Mouse (Mus musculus): ENCODE measurements around the gene Fbxl16. TPM values are rescaled to one million over a fixed set of nuclear protein-coding genes. Genes with fewer than 3 reads are reported as not detected.
A peak's percentile ranks its signal among the peaks of the same experiment; 100 is the strongest.

Fbxl16 gene
- polyA plus RNA-seq, 1 experiment from 2014 or later, result 31.7 TPM

DNA sequence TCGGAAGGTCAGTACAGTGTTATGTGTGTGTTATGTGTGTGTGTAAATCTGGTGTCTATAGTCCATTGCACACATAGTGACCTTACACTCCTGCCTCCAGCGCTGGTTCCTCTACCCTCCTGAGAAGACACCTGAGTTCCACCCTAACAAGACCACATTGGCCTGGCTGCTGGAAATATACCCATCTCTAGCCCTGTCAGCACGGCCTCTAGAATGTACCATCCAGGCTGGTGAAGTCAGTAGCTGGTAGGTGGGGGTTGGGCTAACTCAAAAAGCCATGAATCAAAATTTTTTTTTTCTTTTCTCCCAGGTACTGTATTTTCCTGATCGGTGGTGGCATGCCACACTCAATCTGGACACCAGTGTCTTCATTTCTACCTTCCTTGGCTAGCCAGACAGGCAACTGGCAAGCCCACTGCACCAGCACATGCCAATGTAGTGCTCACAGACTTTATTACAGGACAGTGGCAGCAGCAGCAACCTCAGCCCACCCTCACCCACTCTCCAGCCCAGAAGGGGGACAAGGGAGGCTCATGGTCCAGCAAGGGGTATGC lies 21.4 kb downstream of the Fbxl16 start:
- 81% methylated on average over 4 of the region's 4 CpGs for WGBS
- DNase-seq (ENCODE audit: low spot score) (no peak), ATAC-seq (ENCODE audit: low FRiP score) (no peak)
- no peak overlapping the region for H3K9ac ChIP-seq
- peak overlapping the region; percentile 95 for H3K4me2 ChIP-seq (replicated peaks)
- no peaks in the 10 kb centered on the region for H3K27me3 ChIP-seq (ENCODE audit: control insufficient read depth, insufficient read depth, low read length)
- no peak overlapping the region for H3K27ac ChIP-seq
- H3K4me3 ChIP-seq (replicated peaks; ENCODE audit: low read length), result peak overlapping the region; percentile 62; the same call in 1 of the 2 replicates
- peaks cover 65% of the 10 kb centered on the region for H3K4me1 ChIP-seq (replicated peaks; ENCODE audit: control insufficient read depth, insufficient read depth, low read length)
- H3K9me3 ChIP-seq (ENCODE audit: control insufficient read depth, low read length), result no peaks in the 10 kb centered on the region
- H3K36me3 ChIP-seq (replicated peaks; ENCODE audit: control insufficient read depth, insufficient read depth), result peaks cover 45% of the 10 kb centered on the region

DNA sequence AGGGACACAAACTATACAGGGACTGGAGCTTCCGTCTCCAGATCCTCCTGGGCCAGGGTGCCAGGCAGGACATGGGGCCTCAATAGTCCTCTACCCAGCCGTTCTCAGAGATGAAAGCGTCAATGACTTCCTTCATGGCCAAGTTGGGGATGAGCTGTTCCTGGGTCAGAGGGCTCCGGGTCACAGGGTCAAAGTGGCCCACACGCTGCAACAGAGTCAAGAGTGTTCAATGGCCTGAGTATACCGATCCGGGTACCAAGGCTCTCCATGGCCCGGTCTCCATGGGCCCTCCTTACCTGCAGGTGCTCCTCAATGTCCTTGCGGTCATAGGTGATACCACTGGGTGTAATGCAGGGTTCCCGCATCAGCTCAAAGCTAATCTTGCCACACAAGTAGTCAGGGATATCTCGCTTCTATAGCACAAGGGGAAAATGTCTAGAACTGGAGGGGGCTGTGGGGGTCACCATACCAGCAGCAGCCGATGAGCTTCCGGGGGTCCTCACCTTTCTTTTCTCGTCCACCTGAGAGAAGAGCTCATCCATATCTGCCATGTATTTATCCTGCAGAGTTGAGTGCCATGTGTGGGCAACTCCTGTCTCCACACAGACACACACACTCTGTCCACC lies 22.0 kb downstream of the Fbxl16 start:
- Histone ChIP-seq H3K36me3 (replicated peaks; ENCODE audit: control insufficient read depth, insufficient read depth) (peaks cover 43% of the 10 kb centered on the region), H3K27ac (no peak overlapping the region), H3K9ac (0 out of 2 replicates have a peak overlapping the region, but pooled peaks have one; percentile 86), H3K4me3 (replicated peaks; ENCODE audit: low read length) (peak overlapping the region; percentile 89), H3K9me3 (ENCODE audit: control insufficient read depth, low read length) (no peaks in the 10 kb centered on the region), H3K27me3 (ENCODE audit: control insufficient read depth, insufficient read depth, low read length) (no peaks in the 10 kb centered on the region), H3K4me1 (replicated peaks; ENCODE audit: control insufficient read depth, insufficient read depth, low read length) (peaks cover 67% of the 10 kb centered on the region), H3K4me2 (replicated peaks) (peak overlapping the region; percentile 96)
- ATAC-seq (ENCODE audit: low FRiP score) (no peak), DNase-seq (ENCODE audit: low spot score) (no peak)
- WGBS, result 88% methylated on average over 14 of the region's 14 CpGs

DNA sequence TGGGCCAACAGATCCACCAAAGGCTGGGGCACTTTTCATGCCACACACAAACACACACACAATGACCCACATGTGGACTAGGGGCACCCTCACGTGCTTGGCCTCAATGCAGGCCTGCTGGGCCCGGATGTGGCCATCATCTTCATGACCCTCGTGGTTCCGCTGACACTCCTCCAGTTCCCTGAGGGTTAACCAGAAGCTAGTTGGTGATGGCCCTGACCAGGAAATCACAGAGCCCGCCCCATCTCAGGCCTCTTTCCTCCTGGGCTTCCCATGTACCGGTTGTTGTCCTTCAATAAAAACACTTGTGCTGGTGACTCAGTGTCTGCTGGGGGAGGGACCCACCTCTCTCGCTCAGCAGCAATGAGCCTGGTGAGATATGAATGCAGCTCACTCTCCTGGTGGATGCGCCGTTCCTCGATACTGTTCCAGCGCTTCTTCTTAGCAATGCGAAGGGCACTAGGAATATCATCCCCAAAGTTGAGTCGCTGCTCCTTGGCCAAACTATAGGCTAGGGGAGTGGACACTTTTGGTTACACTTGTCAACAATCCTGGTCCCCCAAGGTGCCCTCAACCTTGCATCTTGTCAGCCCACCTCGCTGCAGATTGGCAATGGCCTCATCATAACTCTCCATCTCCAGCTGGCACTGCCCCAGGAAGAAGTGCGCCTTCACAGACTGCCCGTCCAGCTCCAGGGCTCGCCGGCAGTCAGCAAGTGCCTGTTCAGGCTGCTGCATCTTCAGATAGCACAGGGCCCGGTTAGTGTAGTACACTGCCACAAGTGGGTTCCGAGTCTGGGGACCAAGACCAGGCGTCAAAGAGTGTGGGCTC lies 22.8 kb downstream of the Fbxl16 start:
- no peak for ATAC-seq (ENCODE audit: low FRiP score)

DNA sequence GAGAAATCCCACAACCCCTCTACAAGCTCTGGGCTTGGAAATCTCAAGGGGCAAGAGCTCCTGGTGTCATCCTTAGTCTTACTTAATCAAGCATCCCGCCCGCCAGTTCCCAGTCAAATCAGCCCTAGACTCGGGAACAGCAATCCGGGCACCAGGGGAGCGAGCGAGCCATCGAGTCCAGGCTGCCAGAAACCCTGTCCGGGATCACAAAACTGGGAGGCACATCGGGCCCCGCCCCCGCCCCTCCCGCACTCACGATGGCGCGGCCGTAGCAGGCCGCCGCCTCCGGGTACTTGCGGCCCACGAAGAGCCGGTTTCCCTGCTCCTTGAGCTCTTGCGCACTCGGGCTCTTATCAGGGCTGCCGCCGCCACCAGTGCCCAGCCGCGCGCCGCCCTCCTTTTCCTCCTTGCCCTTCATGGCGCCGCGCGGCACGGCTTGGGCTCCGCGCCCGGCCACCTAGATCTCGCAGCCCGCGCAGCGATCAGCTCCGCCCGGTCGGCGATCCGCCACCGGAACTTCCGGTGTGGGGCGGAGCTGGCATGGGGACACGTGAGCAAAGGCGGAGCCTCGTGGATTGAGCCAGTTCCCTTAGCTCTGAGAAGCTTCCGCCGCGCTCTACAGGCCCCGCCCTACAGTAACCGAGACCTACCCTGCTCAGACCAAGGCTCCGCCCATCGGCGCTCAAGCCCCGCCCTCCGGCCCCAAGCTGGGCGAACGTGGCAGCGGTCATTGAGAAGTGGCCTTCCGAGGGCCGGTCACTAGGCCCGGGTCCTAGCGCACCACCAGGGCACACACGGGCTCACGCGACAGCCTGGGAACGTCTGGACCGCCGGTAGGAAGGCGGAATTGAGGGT lies 23.8 kb downstream of the Fbxl16 start:
- no peaks in the 10 kb centered on the region for H3K27me3 ChIP-seq (ENCODE audit: control insufficient read depth, insufficient read depth, low read length)
- H3K4me2 ChIP-seq (replicated peaks), result peak overlapping the region; percentile 96
- H3K9ac ChIP-seq, result peak overlapping the region; percentile 86
- peak overlapping the region; percentile 98 for H3K27ac ChIP-seq
- H3K36me3 ChIP-seq (replicated peaks; ENCODE audit: control insufficient read depth, insufficient read depth), result peaks cover 29% of the 10 kb centered on the region
- H3K4me3 ChIP-seq (replicated peaks; ENCODE audit: low read length), result peak overlapping the region; percentile 89
- peaks cover 79% of the 10 kb centered on the region for H3K4me1 ChIP-seq (replicated peaks; ENCODE audit: control insufficient read depth, insufficient read depth, low read length)
- under 1% methylated on average over 74 of the region's 77 CpGs for WGBS
- DNase-seq (ENCODE audit: low spot score), result peak; percentile 97
- no peaks in the 10 kb centered on the region for H3K9me3 ChIP-seq (ENCODE audit: control insufficient read depth, low read length)
- peak; percentile 91 for ATAC-seq (ENCODE audit: low FRiP score)

More for the DNA sequence above, 22.8 kb downstream of the Fbxl16 start:
- no peak for DNase-seq (ENCODE audit: low spot score)
- H3K27ac ChIP-seq, result peak overlapping the region; percentile 98
- WGBS, result 63% methylated on average over 21 of the region's 21 CpGs
- peak overlapping the region; percentile 89 for H3K4me3 ChIP-seq (replicated peaks; ENCODE audit: low read length)
- no peaks in the 10 kb centered on the region for H3K9me3 ChIP-seq (ENCODE audit: control insufficient read depth, low read length)
- H3K9ac ChIP-seq, result peak overlapping the region; percentile 86
- peak overlapping the region; percentile 96 for H3K4me2 ChIP-seq (replicated peaks)
- no peaks in the 10 kb centered on the region for H3K27me3 ChIP-seq (ENCODE audit: control insufficient read depth, insufficient read depth, low read length)
- peaks cover 74% of the 10 kb centered on the region for H3K4me1 ChIP-seq (replicated peaks; ENCODE audit: control insufficient read depth, insufficient read depth, low read length)
- H3K36me3 ChIP-seq (replicated peaks; ENCODE audit: control insufficient read depth, insufficient read depth), result peaks cover 36% of the 10 kb centered on the region

DNA sequence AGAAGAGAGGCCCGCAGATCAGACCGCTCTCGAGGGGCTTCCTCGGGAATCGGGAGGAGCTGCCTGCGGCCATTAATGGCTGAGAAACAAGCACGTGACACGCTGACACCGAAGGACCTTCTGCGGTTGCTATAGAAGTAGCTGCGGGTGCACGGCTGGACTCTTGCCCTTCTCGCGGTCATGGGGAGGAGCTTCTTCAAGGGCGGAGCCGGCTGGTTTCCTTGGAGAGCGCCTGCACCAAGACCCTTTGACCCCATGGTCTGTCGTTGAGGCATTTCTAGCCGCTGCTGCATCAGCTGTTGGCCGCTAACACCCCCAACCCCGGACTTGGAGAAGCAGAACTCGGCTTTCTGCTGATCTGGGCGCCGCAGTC lies 24.4 kb downstream of the Fbxl16 start, which contains the start of gene Stub1:
TSS of gene Stub1 (minus strand) at position 114 of the 373 bp plus-strand sequence.
- Histone ChIP-seq H3K4me3 (replicated peaks; ENCODE audit: low read length) (peak within 1 kb of the TSS; percentile 89), H3K36me3 (replicated peaks; ENCODE audit: control insufficient read depth, insufficient read depth) (peaks cover 28% of the 10 kb centered on the region), H3K9me3 (ENCODE audit: control insufficient read depth, low read length) (no peaks in the 10 kb centered on the region), H3K4me2 (replicated peaks) (peak within 1 kb of the TSS; percentile 96), H3K9ac (peak within 1 kb of the TSS; percentile 86), H3K4me1 (replicated peaks; ENCODE audit: control insufficient read depth, insufficient read depth, low read length) (peaks cover 80% of the 10 kb centered on the region), H3K27ac (peak within 1 kb of the TSS; percentile 98), H3K27me3 (ENCODE audit: control insufficient read depth, insufficient read depth, low read length) (no peaks in the 10 kb centered on the region)
- DNase-seq (ENCODE audit: low spot score) (peak; percentile 84), ATAC-seq (ENCODE audit: low FRiP score) (peak; percentile 54)
- under 1% methylated on average over 24 of the region's 24 CpGs for WGBS

DNA sequence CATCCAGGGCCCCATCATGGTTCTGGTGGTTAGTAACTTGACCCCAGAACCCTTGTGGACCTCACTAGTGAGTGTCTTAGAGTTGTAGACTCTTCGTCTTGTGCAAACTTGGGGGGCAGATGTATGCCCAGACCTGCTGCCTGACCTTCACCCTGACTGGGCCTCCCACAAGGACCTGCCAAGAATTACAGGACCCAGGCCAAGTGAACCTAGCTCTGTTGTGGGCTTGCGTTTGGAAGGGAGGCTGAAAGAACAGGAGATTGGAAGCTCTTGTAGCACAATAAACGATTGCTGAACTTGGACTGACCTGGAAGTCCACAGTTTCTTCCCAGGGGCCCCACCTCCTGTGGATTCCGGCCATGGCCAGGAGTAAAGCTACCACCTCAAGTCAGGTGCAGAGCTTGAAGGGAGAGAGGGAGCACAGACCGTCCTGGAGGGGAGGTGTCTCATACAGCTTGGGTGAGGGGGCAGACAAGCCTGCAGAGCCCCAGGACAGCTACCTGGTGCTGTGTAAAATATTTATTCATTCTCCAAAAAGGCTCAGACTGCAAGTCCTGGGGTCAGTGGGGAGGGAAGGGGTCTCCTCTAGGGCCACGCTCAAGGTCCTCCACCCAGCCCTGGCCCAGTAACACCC lies 25.2 kb downstream of the Fbxl16 start:
- H3K4me2 ChIP-seq (replicated peaks), result peak overlapping the region; percentile 96
- H3K4me3 ChIP-seq (replicated peaks; ENCODE audit: low read length), result peak overlapping the region; percentile 89
- H3K27ac ChIP-seq, result peak overlapping the region; percentile 98
- ATAC-seq (ENCODE audit: low FRiP score), result no peak
- H3K27me3 ChIP-seq (ENCODE audit: control insufficient read depth, insufficient read depth, low read length), result no peaks in the 10 kb centered on the region
- 48% methylated on average over 6 of the region's 6 CpGs for WGBS
- DNase-seq (ENCODE audit: low spot score), result no peak
- peaks cover 35% of the 10 kb centered on the region for H3K36me3 ChIP-seq (replicated peaks; ENCODE audit: control insufficient read depth, insufficient read depth)
- H3K4me1 ChIP-seq (replicated peaks; ENCODE audit: control insufficient read depth, insufficient read depth, low read length), result peaks cover 77% of the 10 kb centered on the region
- peak overlapping the region; percentile 86 for H3K9ac ChIP-seq
- H3K9me3 ChIP-seq (ENCODE audit: control insufficient read depth, low read length), result no peaks in the 10 kb centered on the region

DNA sequence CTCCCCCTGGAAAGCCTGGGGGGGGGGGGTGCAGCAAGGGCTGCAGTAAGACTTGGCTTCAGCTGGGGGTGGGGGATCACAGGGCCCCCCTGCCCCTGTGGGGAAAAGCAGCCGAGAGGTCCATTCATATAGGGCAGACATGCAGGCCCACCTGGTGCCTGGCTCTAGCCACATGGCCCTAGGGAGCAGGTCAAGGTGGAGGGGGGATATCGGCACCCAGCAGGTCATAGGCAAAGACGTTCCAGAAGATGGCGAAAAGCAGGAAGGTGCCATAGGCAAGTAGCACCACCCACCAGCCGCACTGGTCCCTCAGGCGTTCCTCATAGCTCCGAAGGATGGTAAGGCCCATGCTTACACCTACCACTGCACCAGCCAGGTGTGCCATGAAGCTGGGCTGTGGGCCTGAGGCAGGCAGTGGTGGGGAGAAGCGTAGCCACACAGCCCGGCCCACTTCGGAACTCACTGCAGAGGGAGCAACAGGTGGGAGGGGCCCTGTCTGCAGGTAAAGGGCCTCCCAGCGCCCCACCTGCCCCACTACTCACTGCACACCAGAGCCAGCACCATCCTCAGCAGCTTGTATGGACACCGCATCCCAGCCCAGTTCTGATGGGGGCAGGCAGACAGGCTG lies 25.8 kb downstream of the Fbxl16 start:
- Histone ChIP-seq H3K9me3 (ENCODE audit: control insufficient read depth, low read length) (no peaks in the 10 kb centered on the region), H3K27me3 (ENCODE audit: control insufficient read depth, insufficient read depth, low read length) (no peaks in the 10 kb centered on the region), H3K9ac (peak overlapping the region; percentile 86), H3K4me1 (replicated peaks; ENCODE audit: control insufficient read depth, insufficient read depth, low read length) (peaks cover 74% of the 10 kb centered on the region), H3K4me2 (replicated peaks) (peak overlapping the region; percentile 96), H3K4me3 (replicated peaks; ENCODE audit: low read length) (peak overlapping the region; percentile 89), H3K27ac (no peak overlapping the region), H3K36me3 (replicated peaks; ENCODE audit: control insufficient read depth, insufficient read depth) (peaks cover 41% of the 10 kb centered on the region)
- WGBS, result 90% methylated on average over 12 of the region's 12 CpGs
- DNase-seq (ENCODE audit: low spot score) (no peak), ATAC-seq (ENCODE audit: low FRiP score) (no peak)

DNA sequence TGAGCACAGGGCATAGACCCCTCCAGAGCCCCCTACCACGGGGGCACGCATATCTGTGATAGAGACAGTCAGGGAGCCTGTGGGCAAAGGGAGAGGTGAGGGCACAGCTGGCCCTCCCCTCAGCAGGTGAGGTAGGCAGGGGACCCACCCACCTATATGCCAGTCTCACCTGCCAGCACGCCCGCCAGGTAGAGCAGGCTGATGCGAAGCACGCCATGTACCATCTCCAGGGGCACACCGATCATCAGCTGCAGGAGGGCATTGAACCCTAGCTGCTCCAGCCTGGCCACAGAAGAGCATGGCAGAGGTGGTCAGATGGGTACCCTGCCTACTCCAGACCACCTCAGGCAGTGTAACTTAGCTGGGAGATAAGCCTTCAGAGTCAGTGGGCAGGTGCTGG lies 26.4 kb downstream of the Fbxl16 start:
- Histone ChIP-seq H3K36me3 (replicated peaks; ENCODE audit: control insufficient read depth, insufficient read depth) (peaks cover 42% of the 10 kb centered on the region), H3K9ac (no peak overlapping the region), H3K9me3 (ENCODE audit: control insufficient read depth, low read length) (no peaks in the 10 kb centered on the region), H3K4me2 (replicated peaks) (peak overlapping the region; percentile 96), H3K4me3 (replicated peaks; ENCODE audit: low read length) (no peak overlapping the region), H3K27me3 (ENCODE audit: control insufficient read depth, insufficient read depth, low read length) (no peaks in the 10 kb centered on the region), H3K4me1 (replicated peaks; ENCODE audit: control insufficient read depth, insufficient read depth, low read length) (peaks cover 68% of the 10 kb centered on the region), H3K27ac (no peak overlapping the region)
- DNase-seq (ENCODE audit: low spot score) (no peak), ATAC-seq (ENCODE audit: low FRiP score) (no peak)
- WGBS, result 95% methylated on average over 7 of the region's 7 CpGs
